Mouse (Mus musculus) erythroblast, embryonic 14.5 days (primary cell): ENCODE data around the gene March7.

Experiments used
- GATA1 ChIP-seq: IDR thresholded peaks from 2 replicates; pipeline ENCODE4 v1.6.1; 2012; ENCODE audit warnings: low read length, inconsistent platforms, mixed read lengths
- TAL1 ChIP-seq: IDR thresholded peaks from 3 replicates; pipeline ENCODE4 v1.6.1; 2012; ENCODE audit warnings: low read length, inconsistent platforms, mixed read lengths

- no peak for TF ChIP-seq TAL1
- no peak for TF ChIP-seq GATA1
These were observed 68.9 kb downstream of the March7 start for GRCm38 (mm10) chr2:60278627-60279026.
